ENCODE assay signal across 8 mouse cellular contexts in genomic region chr16:16983131-16983533, GRCm38 (mm10). TPM values are rescaled to one million over a fixed set of nuclear protein-coding genes. Genes with fewer than 3 reads are reported as not detected.
DNase-seq lines count a peak whose midpoint lies in the region; ATAC-seq lines count a peak whose summit lies in the region.

TSS of gene Mapk1 (plus strand) at chr16:16983382.

- intact Hi-C loops in gastrocnemius, postnatal 14 days (cut with DNase I; ENCODE audit: low total_unique reads) = no loop called here
- intact Hi-C loops in left cerebral cortex, postnatal 10 days (cut with DNase I) = no loop called here

- peak; percentile 97 to 98 for DNase-seq in adrenal gland, adult (ENCODE audit: inconsistent age in 2 of 2, low spot score in 1 of 2)
- peak; percentile 97 for DNase-seq in embryo, embryonic 10.5 days (ENCODE audit: low spot score)
- DNase-seq in gastrocnemius, postnatal 14 days = peak; percentile 96
- DNase-seq in left cerebral cortex, postnatal 10 days (ENCODE audit: extremely low spot score in 1 of 2, low spot score in 2 of 2) = peak; percentile 94 to 99
- DNase-seq in right cerebral cortex, postnatal 25 days = peak; percentile 94
- DNase-seq in urinary bladder, postnatal 4 days (ENCODE audit: low spot score in 2 of 2) = peak; percentile 94 to 97

- peak; percentile 98 for ATAC-seq in inflammation-experienced regulatory T-cells, adult 6 months
- ATAC-seq in megakaryocyte-erythroid progenitor cell, adult 5-6 weeks (replicated peaks; ENCODE audit: low FRiP score, low TSS enrichment, poor library complexity, severe bottlenecking) = peak; percentile 99

RNA-seq across cellular contexts. Expression of gene Mapk1, which starts in this region (rescaled TPM):
- 10 to 100 TPM; 88.8 to 94.5 TPM for total RNA-seq in gastrocnemius, postnatal 14 days (2021)
- polyA plus RNA-seq in inflammation-experienced regulatory T-cells, adult 6 months (2017; shearing (Covaris generic)) = 10 to 100 TPM; 30.0 to 37.9 (median 31.0) TPM
- total RNA-seq in left cerebral cortex, postnatal 10 days (2021) = 100 to 1,000 TPM; 469 to 480 TPM
- total RNA-seq in megakaryocyte-erythroid progenitor cell, adult 5-6 weeks (2014; fragmentation: Nextera tagmentation) = 118 and 181 TPM in 2 replicates
- 140 and 154 TPM in 2 replicates for total RNA-seq in megakaryocyte-erythroid progenitor cell, adult 5-6 weeks (2017)

Comparison
In these comparisons a context has a peak if more than half of its experiments do, and no peak if none do; other contexts are left out.
1. Peak in every context shown above with its lines: DNase-seq and ATAC-seq.